Mouse (Mus musculus): ENCODE results near the gene Glrb. TPM values are rescaled to one million over a fixed set of nuclear protein-coding genes. Genes with fewer than 3 reads are reported as not detected.

Gene Glrb
- 6.0 and 6.4 TPM in 2 replicates for polyA plus RNA-seq (2014; fragmentation: Nextera tagmentation; extraction: Ambion mirVana)

- peak within 1 kb of the TSS; percentile 90 for H3K4me2 ChIP-seq
- no peaks in the 10 kb centered on the region for H3K4me1 ChIP-seq (ENCODE audit: control insufficient read depth, insufficient read depth, low read length)
- H3K9me3 ChIP-seq (replicated peaks; ENCODE audit: control insufficient read depth, low read length), result no peaks in the 10 kb centered on the region
- H3K27me3 ChIP-seq (ENCODE audit: control insufficient read depth, insufficient read depth, low read length), result no peaks in the 10 kb centered on the region
- ATAC-seq (replicated peaks; ENCODE audit: insufficient number of reproducible peaks, low FRiP score, low TSS enrichment), result peak; percentile 68
- peak within 1 kb of the TSS; percentile 74 for H3K9ac ChIP-seq (ENCODE audit: low read depth, low read length)
- under 1% methylated on average over 61 of the region's 76 CpGs for WGBS (ENCODE audit: insufficient replicate concordance)
- H3K4me3 ChIP-seq (ENCODE audit: low read depth, low read length), result peak within 1 kb of the TSS; percentile 64
- no peaks in the 10 kb centered on the region for H3K36me3 ChIP-seq (ENCODE audit: control insufficient read depth, insufficient read depth, low read length)
- no peak within 1 kb of the TSS for H3K27ac ChIP-seq (ENCODE audit: low read depth, low read length)
These were observed at the start of gene Glrb for GRCm38 (mm10) chr3:80913111-80913778. Glrb (minus strand) TSS chr3:80913660.

- Histone ChIP-seq H3K4me2 (no peak overlapping the region), H3K9me3 (replicated peaks; ENCODE audit: control insufficient read depth, low read length) (no peaks in the 10 kb centered on the region), H3K36me3 (ENCODE audit: control insufficient read depth, insufficient read depth, low read length) (no peaks in the 10 kb centered on the region), H3K27me3 (ENCODE audit: control insufficient read depth, insufficient read depth, low read length) (no peaks in the 10 kb centered on the region), H3K9ac (ENCODE audit: low read depth, low read length) (no peak overlapping the region), H3K4me3 (ENCODE audit: low read depth, low read length) (no peak overlapping the region), H3K4me1 (ENCODE audit: control insufficient read depth, insufficient read depth, low read length) (no peaks in the 10 kb centered on the region), H3K27ac (ENCODE audit: low read depth, low read length) (no peak overlapping the region)
- ATAC-seq (replicated peaks; ENCODE audit: insufficient number of reproducible peaks, low FRiP score, low TSS enrichment), result no peak
These were observed 46.5 kb upstream of the Glrb start for GRCm38 (mm10) chr3:80959965-80960364.

GRCm38 (mm10) chr3:80958591-80958990, 45.1 kb upstream of the Glrb start:
- Histone ChIP-seq H3K4me1 (ENCODE audit: control insufficient read depth, insufficient read depth, low read length) (no peaks in the 10 kb centered on the region), H3K27me3 (ENCODE audit: control insufficient read depth, insufficient read depth, low read length) (no peaks in the 10 kb centered on the region), H3K36me3 (ENCODE audit: control insufficient read depth, insufficient read depth, low read length) (no peaks in the 10 kb centered on the region), H3K4me3 (ENCODE audit: low read depth, low read length) (no peak overlapping the region), H3K9ac (ENCODE audit: low read depth, low read length) (no peak overlapping the region), H3K27ac (ENCODE audit: low read depth, low read length) (no peak overlapping the region), H3K4me2 (no peak overlapping the region), H3K9me3 (replicated peaks; ENCODE audit: control insufficient read depth, low read length) (no peaks in the 10 kb centered on the region)
- no peak for ATAC-seq (replicated peaks; ENCODE audit: insufficient number of reproducible peaks, low FRiP score, low TSS enrichment)
- 32% methylated on average over 1 of the region's 1 CpGs for WGBS (ENCODE audit: insufficient replicate concordance)

- peak overlapping the region; percentile 64 for H3K4me3 ChIP-seq (ENCODE audit: low read depth, low read length)
- no peak overlapping the region for H3K27ac ChIP-seq (ENCODE audit: low read depth, low read length)
- peak overlapping the region; percentile 74; the same call in 1 of the 2 replicates for H3K9ac ChIP-seq (ENCODE audit: low read depth, low read length)
- H3K27me3 ChIP-seq (ENCODE audit: control insufficient read depth, insufficient read depth, low read length), result no peaks in the 10 kb centered on the region
- peak overlapping the region; percentile 90 for H3K4me2 ChIP-seq
- no peaks in the 10 kb centered on the region for H3K36me3 ChIP-seq (ENCODE audit: control insufficient read depth, insufficient read depth, low read length)
- no peaks in the 10 kb centered on the region for H3K9me3 ChIP-seq (replicated peaks; ENCODE audit: control insufficient read depth, low read length)
- no peak for ATAC-seq (replicated peaks; ENCODE audit: insufficient number of reproducible peaks, low FRiP score, low TSS enrichment)
- no peaks in the 10 kb centered on the region for H3K4me1 ChIP-seq (ENCODE audit: control insufficient read depth, insufficient read depth, low read length)
- 22% methylated on average over 6 of the region's 6 CpGs for WGBS (ENCODE audit: insufficient replicate concordance)
These were observed 372 bp upstream of the Glrb start for GRCm38 (mm10) chr3:80913779-80914284.

- H3K4me3 ChIP-seq (ENCODE audit: low read depth, low read length), result no peak overlapping the region
- H3K27ac ChIP-seq (ENCODE audit: low read depth, low read length), result no peak overlapping the region
These were observed 18.5 kb downstream of the Glrb start for GRCm38 (mm10) chr3:80894745-80895480.

GRCm38 (mm10) chr3:80894328-80894727, 19.1 kb downstream of the Glrb start:
- H3K27me3 ChIP-seq (ENCODE audit: control insufficient read depth, insufficient read depth, low read length), result no peaks in the 10 kb centered on the region
- H3K9ac ChIP-seq (ENCODE audit: low read depth, low read length), result no peak overlapping the region
- H3K4me1 ChIP-seq (ENCODE audit: control insufficient read depth, insufficient read depth, low read length), result no peaks in the 10 kb centered on the region
- H3K36me3 ChIP-seq (ENCODE audit: control insufficient read depth, insufficient read depth, low read length), result no peaks in the 10 kb centered on the region
- H3K9me3 ChIP-seq (replicated peaks; ENCODE audit: control insufficient read depth, low read length), result no peaks in the 10 kb centered on the region
- no peak overlapping the region for H3K27ac ChIP-seq (ENCODE audit: low read depth, low read length)
- H3K4me3 ChIP-seq (ENCODE audit: low read depth, low read length), result no peak overlapping the region
- H3K4me2 ChIP-seq, result no peak overlapping the region
- 80% methylated on average over 5 of the region's 5 CpGs for WGBS (ENCODE audit: insufficient replicate concordance)
- no peak for ATAC-seq (replicated peaks; ENCODE audit: insufficient number of reproducible peaks, low FRiP score, low TSS enrichment)

More at GRCm38 (mm10) chr3:80894745-80895480, 18.5 kb downstream of the Glrb start:
- no peaks in the 10 kb centered on the region for H3K36me3 ChIP-seq (ENCODE audit: control insufficient read depth, insufficient read depth, low read length)
- no peaks in the 10 kb centered on the region for H3K4me1 ChIP-seq (ENCODE audit: control insufficient read depth, insufficient read depth, low read length)
- H3K4me2 ChIP-seq, result no peak overlapping the region
- no peak overlapping the region for H3K9ac ChIP-seq (ENCODE audit: low read depth, low read length)
- H3K9me3 ChIP-seq (replicated peaks; ENCODE audit: control insufficient read depth, low read length), result no peaks in the 10 kb centered on the region
- no peaks in the 10 kb centered on the region for H3K27me3 ChIP-seq (ENCODE audit: control insufficient read depth, insufficient read depth, low read length)
- WGBS (ENCODE audit: insufficient replicate concordance), result 68% methylated on average over 5 of the region's 5 CpGs
- ATAC-seq (replicated peaks; ENCODE audit: insufficient number of reproducible peaks, low FRiP score, low TSS enrichment), result no peak

- Histone ChIP-seq H3K36me3 (ENCODE audit: control insufficient read depth, insufficient read depth, low read length) (no peaks in the 10 kb centered on the region), H3K9ac (ENCODE audit: low read depth, low read length) (no peak overlapping the region)
- no peak for ATAC-seq (replicated peaks; ENCODE audit: insufficient number of reproducible peaks, low FRiP score, low TSS enrichment)
These were observed 20.3 kb downstream of the Glrb start for GRCm38 (mm10) chr3:80893055-80893690.

GRCm38 (mm10) chr3:80891087-80891486, 22.4 kb downstream of the Glrb start:
- H3K9ac ChIP-seq (ENCODE audit: low read depth, low read length), result no peak overlapping the region
- H3K27me3 ChIP-seq (ENCODE audit: control insufficient read depth, insufficient read depth, low read length), result no peaks in the 10 kb centered on the region
- H3K4me2 ChIP-seq, result no peak overlapping the region
- H3K36me3 ChIP-seq (ENCODE audit: control insufficient read depth, insufficient read depth, low read length), result no peaks in the 10 kb centered on the region
- no peak for ATAC-seq (replicated peaks; ENCODE audit: insufficient number of reproducible peaks, low FRiP score, low TSS enrichment)
- H3K4me1 ChIP-seq (ENCODE audit: control insufficient read depth, insufficient read depth, low read length), result no peaks in the 10 kb centered on the region
- H3K4me3 ChIP-seq (ENCODE audit: low read depth, low read length), result no peak overlapping the region
- WGBS (ENCODE audit: insufficient replicate concordance), result 46% methylated on average over 4 of the region's 4 CpGs
- H3K9me3 ChIP-seq (replicated peaks; ENCODE audit: control insufficient read depth, low read length), result no peaks in the 10 kb centered on the region
- H3K27ac ChIP-seq (ENCODE audit: low read depth, low read length), result no peak overlapping the region

More at GRCm38 (mm10) chr3:80893055-80893690, 20.3 kb downstream of the Glrb start:
- 36% methylated on average over 4 of the region's 4 CpGs for WGBS (ENCODE audit: insufficient replicate concordance)
- Histone ChIP-seq H3K4me2 (no peak overlapping the region), H3K4me1 (ENCODE audit: control insufficient read depth, insufficient read depth, low read length) (no peaks in the 10 kb centered on the region), H3K27me3 (ENCODE audit: control insufficient read depth, insufficient read depth, low read length) (no peaks in the 10 kb centered on the region), H3K4me3 (ENCODE audit: low read depth, low read length) (no peak overlapping the region), H3K27ac (ENCODE audit: low read depth, low read length) (no peak overlapping the region), H3K9me3 (replicated peaks; ENCODE audit: control insufficient read depth, low read length) (no peaks in the 10 kb centered on the region)
